Mouse (Mus musculus): ENCODE results near the gene Trpt1.

The Trpt1 gene

GRCm38 (mm10) chr19:6996006-6996405 is at the start of gene Trpt1, which contains the start of gene Nudt22:
TSS of gene Trpt1 (plus strand) at chr19:6996131.
TSS of gene Nudt22 (minus strand) at chr19:6996117.
- DNase-seq (ENCODE audit: low read depth, low spot score): peak; percentile 81

DNA sequence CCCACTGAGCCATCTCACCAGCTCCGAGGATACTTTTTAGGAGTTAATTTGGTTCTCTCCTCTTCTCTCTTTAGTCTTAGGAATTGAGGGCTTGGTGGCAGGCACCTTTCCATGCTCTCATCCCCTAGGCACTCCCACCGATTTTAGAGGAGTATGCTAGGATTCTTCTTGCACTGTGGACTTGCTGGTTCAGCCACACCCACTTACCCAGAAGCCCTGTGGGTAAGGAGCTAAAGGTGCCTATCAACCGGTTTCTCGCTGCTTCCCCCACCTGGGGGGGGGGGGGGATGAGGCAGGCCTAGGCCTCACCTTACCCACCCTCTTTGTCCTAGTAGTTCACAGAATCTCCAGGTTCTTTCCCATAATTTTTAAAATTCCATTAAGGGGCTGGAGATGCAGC is 48.2 kb upstream of the Trpt1 start:
- no peak for DNase-seq (ENCODE audit: low read depth, low spot score)

DNA sequence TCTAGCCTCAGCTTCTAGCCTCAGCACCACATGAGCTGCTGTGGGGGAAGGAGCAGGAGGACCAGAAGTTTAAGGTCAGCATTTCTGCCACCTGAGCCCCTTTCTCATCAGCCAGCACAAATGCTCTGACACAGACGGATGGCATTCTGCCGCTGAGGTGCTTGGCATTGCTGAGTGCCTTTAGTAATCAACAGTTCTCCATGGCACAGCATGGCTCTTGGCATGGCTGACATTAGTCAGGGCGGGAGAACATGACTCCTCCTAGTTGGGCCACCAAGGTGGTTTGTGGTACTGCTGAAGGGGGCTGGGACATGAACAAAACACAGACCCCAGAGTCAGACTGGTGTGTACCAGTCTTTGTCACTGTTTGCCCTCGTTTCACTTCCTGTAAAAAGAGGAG is 47.7 kb upstream of the Trpt1 start:
- DNase-seq (ENCODE audit: low read depth, low spot score): no peak

DNA sequence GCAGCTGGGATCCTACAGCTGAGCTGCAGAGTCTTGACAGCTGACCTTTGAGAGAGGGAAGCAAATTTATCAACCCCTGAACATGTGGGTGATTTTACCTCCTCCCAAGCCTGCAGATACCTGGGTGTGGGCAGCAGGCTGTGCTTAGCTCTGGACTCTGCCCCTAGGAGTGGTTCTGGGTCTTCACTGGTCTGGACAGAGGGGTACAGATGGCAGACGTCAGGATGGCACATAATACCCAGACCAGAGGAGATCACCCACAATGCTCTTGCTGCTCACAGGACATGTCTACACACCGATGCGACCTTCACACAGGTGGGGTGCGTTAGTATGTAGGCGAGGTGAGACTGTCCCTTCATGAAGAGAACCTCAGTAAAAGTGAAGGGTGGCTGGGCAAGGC is 46.4 kb upstream of the Trpt1 start:
- no peak for DNase-seq (ENCODE audit: low read depth, low spot score)

GRCm38 (mm10) chr19:6949951-6950350 is 46.0 kb upstream of the Trpt1 start:
- DNase-seq (ENCODE audit: low read depth, low spot score): no peak

DNA sequence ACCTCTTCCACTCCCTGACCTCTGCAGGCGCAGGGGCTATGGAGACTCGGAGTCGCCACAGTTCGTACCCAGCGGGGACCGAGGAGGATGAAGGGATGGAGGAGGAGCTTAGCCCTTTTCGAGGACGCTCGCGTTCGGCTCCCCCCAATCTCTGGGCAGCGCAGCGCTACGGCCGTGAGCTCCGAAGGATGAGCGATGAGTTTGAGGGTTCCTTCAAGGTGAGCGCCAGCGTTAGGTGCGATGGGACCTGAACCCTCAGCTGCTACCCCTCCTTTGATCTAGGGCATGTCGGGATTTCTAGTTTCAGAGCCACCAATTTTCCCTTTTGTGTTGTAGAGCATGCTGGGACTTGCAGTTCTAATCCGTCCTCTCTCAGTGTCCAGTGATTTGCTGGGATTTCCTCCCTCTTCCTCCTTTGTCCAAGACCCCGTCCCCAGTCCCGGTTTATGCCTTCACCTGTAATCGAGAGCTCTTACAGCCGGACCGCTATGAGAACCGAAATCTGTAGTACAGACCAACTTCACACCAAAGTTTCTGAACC is 45.2 kb upstream of the Trpt1 start:
- peak; percentile 52 for DNase-seq (ENCODE audit: low read depth, low spot score)

- DNase-seq (ENCODE audit: low read depth, low spot score): peak; percentile 81
Measured at GRCm38 (mm10) chr19:6951381-6951968, 44.5 kb upstream of the Trpt1 start.

DNA sequence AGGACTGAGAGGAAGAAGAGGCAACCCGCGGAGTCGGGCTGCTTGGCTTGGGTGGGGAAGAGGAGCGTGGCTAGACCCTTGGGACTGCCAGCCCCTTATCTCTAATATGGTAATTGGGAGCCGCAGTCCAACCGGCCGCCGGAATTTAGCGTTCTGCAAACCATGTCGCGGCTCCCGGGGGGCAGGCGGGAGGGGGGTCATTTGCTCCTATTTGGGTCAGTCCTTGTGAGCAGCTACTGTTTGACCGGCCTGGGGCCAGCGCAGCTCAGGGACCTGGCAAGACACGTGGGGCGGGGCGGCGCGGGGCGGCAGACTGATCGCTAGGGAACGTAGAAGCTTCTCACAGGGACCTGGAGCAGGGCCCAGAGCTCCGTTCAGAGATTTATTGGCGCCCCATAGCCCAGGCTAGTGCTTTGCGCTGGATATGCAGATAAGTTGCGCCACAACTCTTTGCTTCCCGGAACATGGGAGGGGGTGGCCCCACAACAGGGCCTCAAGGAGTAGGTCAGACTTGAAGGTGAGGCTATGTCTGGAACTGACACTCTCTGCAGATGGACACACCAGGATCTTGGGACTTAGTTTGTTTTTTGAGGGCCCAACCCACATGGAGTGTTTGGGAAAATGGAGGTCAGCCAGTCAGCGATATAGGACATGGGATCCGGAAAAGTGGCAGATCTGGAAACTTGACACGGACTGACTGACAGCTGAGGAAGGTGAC is 43.8 kb upstream of the Trpt1 start:
- peak; percentile 57 for DNase-seq (ENCODE audit: low read depth, low spot score)

DNA sequence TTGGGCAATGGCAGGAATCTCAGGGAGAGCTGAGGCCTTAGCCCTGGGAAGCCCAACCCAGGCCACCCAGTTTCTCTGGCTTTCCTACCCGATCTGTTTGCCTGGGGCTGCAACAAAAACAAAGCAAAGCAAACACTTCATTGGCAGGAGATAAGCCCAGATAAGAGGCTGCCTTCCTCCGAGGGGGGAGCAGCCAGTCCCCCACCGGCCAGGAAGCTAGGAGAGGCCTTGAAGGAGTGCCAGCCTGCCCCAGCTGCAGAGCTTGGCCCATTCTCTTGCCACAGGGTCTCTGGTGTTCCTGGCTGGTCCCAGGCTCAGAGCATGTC is 43.3 kb upstream of the Trpt1 start:
- peak; percentile 42 for DNase-seq (ENCODE audit: low read depth, low spot score)

DNA sequence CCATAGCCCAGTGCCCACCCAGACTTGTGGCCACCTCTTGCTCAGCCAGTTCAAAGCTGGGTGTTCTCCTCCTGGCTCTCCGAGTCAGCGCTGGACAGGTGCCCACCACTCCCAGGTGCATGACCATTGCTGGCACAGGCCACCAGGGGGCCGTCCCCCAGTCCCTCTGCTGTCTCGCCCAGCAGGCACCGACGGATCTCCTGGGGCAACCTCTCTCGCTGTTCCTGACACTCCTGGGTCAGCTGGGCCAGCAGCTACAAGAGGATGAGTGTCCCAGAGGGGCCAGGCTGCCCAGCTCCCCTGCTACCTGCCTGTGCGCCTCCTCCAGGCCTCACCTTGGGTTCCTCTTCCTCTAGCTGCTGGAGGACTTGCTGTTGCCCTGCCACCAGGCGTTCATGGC is 41.9 kb upstream of the Trpt1 start:
- DNase-seq (ENCODE audit: low read depth, low spot score): peak; percentile 54

GRCm38 (mm10) chr19:6955424-6955823 is 40.5 kb upstream of the Trpt1 start:
- DNase-seq (ENCODE audit: low read depth, low spot score): no peak

GRCm38 (mm10) chr19:6956461-6956860 is 39.5 kb upstream of the Trpt1 start:
- DNase-seq (ENCODE audit: low read depth, low spot score): no peak

DNA sequence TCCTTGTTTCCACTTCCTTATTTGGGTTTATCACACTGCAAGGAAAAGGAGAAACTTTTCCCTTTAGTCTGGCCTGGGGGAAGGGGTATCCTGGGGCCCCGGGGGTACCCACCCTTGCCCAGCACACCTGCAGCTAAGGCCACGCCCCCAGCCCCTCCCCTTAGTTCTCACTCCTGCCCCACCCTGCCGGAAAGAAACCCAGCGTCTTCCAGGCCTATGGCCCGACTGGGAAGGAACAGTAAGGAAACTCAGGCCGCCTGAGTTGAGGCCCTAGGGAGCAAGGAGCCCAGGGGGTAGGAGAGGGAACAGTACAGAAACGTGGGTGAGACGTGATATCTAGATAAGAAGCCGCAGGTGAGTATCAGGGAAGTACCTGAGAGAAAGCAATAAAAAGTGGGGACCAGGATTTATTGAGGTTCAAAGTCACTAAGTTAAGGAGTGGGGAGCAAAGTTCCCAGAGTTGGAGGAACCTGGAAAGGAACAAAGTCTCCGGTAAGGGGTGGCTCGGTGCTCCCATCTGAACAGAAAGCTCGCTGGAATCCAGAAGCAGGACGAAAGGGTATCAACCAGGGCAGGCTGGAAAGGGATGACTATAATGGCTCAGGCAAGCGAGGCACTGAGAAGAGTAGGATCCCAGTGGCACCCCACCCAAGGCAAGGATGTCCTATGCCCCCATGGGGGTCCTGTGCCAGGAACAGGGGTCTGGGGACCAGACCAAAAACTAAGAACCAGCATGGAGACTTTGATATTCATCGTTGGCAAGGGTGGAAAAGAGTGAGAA is 27.2 kb upstream of the Trpt1 start:
- DNase-seq (ENCODE audit: low read depth, low spot score): peak; percentile 47

- DNase-seq (ENCODE audit: low read depth, low spot score): no peak
Measured at GRCm38 (mm10) chr19:6969291-6969664, 26.7 kb upstream of the Trpt1 start.

- peak; percentile 90 for DNase-seq (ENCODE audit: low read depth, low spot score)
Measured at GRCm38 (mm10) chr19:6969665-6970381, 26.1 kb upstream of the Trpt1 start.

DNA sequence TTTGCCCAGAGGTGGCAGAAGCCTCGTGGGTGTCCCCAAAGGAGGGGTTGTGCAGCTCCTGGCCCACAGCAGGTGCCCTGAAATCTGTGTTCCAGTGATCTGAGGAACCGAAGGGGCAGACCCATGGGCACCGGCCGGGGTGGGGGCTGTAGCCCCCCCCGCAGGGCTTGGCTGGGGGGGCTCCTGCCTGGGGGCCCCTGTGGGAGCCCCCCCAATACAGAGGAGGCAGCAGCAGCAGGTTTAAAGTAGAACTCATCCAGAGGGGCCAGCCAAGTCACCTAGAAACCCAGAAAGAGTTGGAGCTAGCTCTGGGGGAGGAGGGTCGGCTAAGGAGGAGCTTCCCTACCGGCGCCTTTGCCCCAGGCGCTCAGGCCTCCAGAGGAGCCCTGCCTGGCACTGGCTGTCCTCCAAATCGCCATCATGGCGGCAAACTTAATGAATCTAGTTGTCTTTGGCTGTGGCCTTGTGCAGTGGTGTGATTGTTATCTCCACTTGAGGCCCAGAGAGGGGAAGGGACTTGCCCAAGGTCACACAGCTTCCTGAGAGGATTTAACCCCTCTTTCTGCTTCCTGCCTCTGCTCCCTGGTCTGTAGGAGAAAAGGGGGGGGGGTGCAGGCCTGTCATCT is 25.4 kb upstream of the Trpt1 start:
- DNase-seq (ENCODE audit: low read depth, low spot score): peak; percentile 52

DNA sequence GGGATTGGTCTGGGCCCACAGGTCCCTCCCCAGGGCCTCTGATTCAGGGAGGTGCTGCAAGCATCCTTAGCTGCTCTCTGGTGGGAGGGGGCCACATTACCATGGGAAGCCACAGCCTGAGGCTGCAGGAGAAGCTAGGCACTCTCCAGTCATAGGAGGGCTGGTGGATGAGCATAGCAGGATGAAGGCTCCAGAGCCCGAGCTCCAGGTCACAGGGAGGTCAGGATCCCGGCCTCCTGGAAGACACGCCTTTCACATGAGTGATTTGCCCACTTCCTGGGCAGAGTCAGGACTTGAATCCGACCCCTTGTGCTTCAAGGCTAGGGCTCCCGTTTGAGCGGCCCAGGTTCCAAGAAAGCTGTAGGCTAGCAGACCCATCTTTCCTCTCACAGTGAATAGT is 24.3 kb upstream of the Trpt1 start:
- no peak for DNase-seq (ENCODE audit: low read depth, low spot score)

DNA sequence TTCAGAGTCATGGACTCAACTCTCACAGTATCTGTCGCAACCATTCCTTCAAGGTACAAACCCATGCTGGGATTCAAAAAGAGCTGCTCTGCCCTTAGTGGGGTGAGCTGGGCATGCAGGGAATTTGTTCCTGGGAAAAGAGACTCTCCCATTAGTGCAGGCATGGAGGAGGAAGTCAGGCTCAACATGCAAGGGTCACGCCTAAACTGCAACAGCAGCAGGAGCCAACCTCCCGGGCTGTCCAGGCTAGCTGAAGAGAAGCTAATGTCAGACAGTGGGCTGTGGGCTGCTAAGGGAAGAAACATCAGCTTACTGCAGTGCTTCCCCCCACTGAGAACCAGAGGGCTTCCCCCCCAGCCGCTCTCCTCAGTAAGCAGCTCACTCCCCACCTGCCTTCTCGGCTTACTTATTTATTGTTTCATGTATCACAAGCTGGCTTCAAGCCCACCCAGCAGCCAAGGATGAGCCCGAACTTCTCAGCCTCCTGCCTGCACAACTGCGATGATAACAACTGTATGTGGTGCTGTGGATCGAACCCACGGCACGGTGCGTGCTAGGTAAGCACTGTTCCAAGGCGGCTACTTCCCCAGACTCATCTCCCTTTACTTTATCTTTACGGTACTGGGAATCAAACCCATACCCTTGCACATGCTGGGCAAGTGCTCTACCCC is 23.5 kb upstream of the Trpt1 start:
- DNase-seq (ENCODE audit: low read depth, low spot score): no peak

DNA sequence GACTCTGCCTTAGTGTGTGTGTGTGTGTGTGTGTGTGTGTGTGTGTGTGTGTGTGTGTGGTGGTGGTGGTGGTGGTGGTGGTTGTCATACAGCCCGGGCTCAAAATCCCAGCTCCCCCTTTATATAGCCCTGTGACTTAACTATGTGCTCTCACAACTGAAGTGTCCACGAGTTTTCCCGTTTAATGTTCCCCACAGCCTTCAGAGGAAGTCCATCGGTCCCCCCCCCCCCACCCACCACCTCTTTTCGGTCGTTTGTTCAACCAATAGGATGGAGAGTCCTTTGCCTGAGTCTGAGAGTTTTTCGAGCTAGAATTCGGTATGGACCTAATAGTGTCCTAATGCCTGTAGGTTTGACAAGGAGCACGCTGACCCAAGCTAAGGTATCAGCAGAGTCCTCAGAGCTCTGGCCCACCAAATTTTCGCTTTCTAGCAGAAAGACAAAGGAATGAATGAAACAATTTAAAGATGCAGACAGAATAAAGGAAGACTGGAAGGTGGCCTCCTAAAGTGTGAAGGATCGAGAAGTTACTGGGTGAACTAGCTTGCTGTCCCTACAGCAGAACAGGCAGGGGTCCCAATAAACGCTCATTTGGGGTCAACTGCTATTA is 22.2 kb upstream of the Trpt1 start:
- DNase-seq (ENCODE audit: low read depth, low spot score): no peak
